Mouse (Mus musculus) MEL (cell line): ENCODE results near the gene Rtp2. TPM values are rescaled to one million over a fixed set of nuclear protein-coding genes. Genes with fewer than 3 reads are reported as not detected.

Source experiments
- DNase-seq: peaks from one replicate; pipeline ENCODE4 v3.0.0; 2011; ENCODE audit warnings: low read depth, low spot score
- H3K27ac ChIP-seq: 2 replicates; pipeline ENCODE4 v1.5.1; 2012; ENCODE audit warnings: low read depth, mild to moderate bottlenecking, control low read depth, low read length, moderate library complexity; ENCODE audit not compliant: control insufficient read depth
- H3K27me3 ChIP-seq, 2 experiments: fragments of 150-350 bp in 1 of 2; sonication (generic) in 1 of 2; 2 replicates each; pipeline ENCODE4 v1.6.1; 2012; ENCODE audit warnings: low read length in 2 of 2, mild to moderate bottlenecking in 2 of 2, improper control_type of control experiment in 1 of 2, moderate library complexity in 1 of 2; ENCODE audit not compliant: insufficient read depth in 2 of 2, control insufficient read depth in 1 of 2
- H3K36me3 ChIP-seq, 2 experiments: 2 replicates each; pipeline ENCODE4 v1.6.1; 2012 to 2014; ENCODE audit warnings: low read length in 2 of 2, improper control_type of control experiment in 1 of 2, inconsistent platforms in 1 of 2, mild to moderate bottlenecking in 1 of 2; ENCODE audit not compliant: insufficient read depth in 2 of 2, control insufficient read depth in 1 of 2
- H3K4me1 ChIP-seq, 2 experiments: fragments of 150-350 bp in 1 of 2; sonication (generic) in 1 of 2; 2 replicates each; pipeline ENCODE4 v1.6.1; 2012; ENCODE audit warnings: low read length in 2 of 2, improper control_type of control experiment in 1 of 2, mild to moderate bottlenecking in 1 of 2; ENCODE audit not compliant: insufficient read depth in 2 of 2, control insufficient read depth in 1 of 2
- H3K4me3 ChIP-seq, 2 experiments: fragments of 150-350 bp in 1 of 2; sonication (generic) in 1 of 2; 2 replicates each; pipeline ENCODE4 v1.5.1; 2012; ENCODE audit warnings: low read depth in 2 of 2, low read length in 2 of 2, mild to moderate bottlenecking in 2 of 2, moderate library complexity in 2 of 2, control low read depth in 1 of 2, improper control_type of control experiment in 1 of 2; ENCODE audit not compliant: control insufficient read depth in 1 of 2, insufficient read depth in 1 of 2
- H3K79me2 ChIP-seq: 2 replicates; pipeline ENCODE4 v1.6.1; 2012; ENCODE audit warnings: mild to moderate bottlenecking, low read length, moderate library complexity; ENCODE audit not compliant: control insufficient read depth, poor library complexity, insufficient read depth
- H3K9ac ChIP-seq: 2 replicates; pipeline ENCODE4 v1.6.1; 2012; ENCODE audit warnings: low read depth, mild to moderate bottlenecking, control low read depth, low read length, moderate library complexity; ENCODE audit not compliant: control insufficient read depth, poor library complexity, severe bottlenecking
- H3K9me3 ChIP-seq: fragments of 150-350 bp; sonication (generic); replicated peaks from 2 replicates; pipeline ENCODE4 v1.6.1; 2012; ENCODE audit warnings: mild to moderate bottlenecking, low read length, improper control_type of control experiment, moderate library complexity; ENCODE audit not compliant: insufficient read depth
- CHD1 ChIP-seq: IDR thresholded peaks from 2 replicates; pipeline ENCODE4 v1.6.1; 2012; ENCODE audit warnings: low read depth, mild to moderate bottlenecking, inconsistent platforms, low read length, improper control_type of control experiment
- CHD2 ChIP-seq: IDR thresholded peaks from 2 replicates; pipeline ENCODE4 v1.6.1; 2011; ENCODE audit warnings: low read length, improper control_type of control experiment
- CTCF ChIP-seq, 3 experiments: IDR thresholded peaks in 2 of 3; conservative IDR thresholded peaks in 1 of 3; 2 replicates each; pipeline ENCODE4 v1.5.1; 2011 to 2012; ENCODE audit warnings: low read length in 3 of 3, low read depth in 2 of 3, mild to moderate bottlenecking in 2 of 3, improper control_type of control experiment in 1 of 3, inconsistent platforms in 1 of 3, mixed read lengths in 1 of 3, moderate library complexity in 1 of 3; ENCODE audit not compliant: control insufficient read depth in 1 of 3, insufficient read depth in 1 of 3, poor library complexity in 1 of 3, severe bottlenecking in 1 of 3
- E2F4 ChIP-seq: IDR thresholded peaks from 2 replicates; pipeline ENCODE4 v1.6.1; 2011; ENCODE audit warnings: low read depth, low read length, improper control_type of control experiment, borderline replicate concordance
- EP300 ChIP-seq, 2 experiments: IDR thresholded peaks; 2 replicates each; pipeline ENCODE4 v1.6.1; 2011; ENCODE audit warnings: improper control_type of control experiment in 2 of 2, low read length in 2 of 2, low read depth in 1 of 2, mild to moderate bottlenecking in 1 of 2
- ETS1 ChIP-seq: IDR thresholded peaks from 2 replicates; pipeline ENCODE4 v1.6.1; 2012; ENCODE audit warnings: low read depth, mild to moderate bottlenecking, inconsistent platforms, low read length, improper control_type of control experiment, moderate library complexity
- GABPA ChIP-seq: IDR thresholded peaks from 2 replicates; pipeline ENCODE4 v1.6.1; 2012; ENCODE audit warnings: low read depth, mild to moderate bottlenecking, inconsistent platforms, low read length, improper control_type of control experiment, moderate library complexity
- KAT2A ChIP-seq: conservative IDR thresholded peaks from 2 replicates; pipeline ENCODE4 v1.6.1; 2012; ENCODE audit warnings: low read depth, low read length, improper control_type of control experiment, inconsistent platforms
- MAFK ChIP-seq: IDR thresholded peaks from 2 replicates; pipeline ENCODE4 v1.6.1; 2011; ENCODE audit warnings: low read depth, mild to moderate bottlenecking, low read length, improper control_type of control experiment, borderline replicate concordance
- MEF2A ChIP-seq: IDR thresholded peaks from 2 replicates; pipeline ENCODE4 v1.6.1; 2014; ENCODE audit warnings: low read depth, mild to moderate bottlenecking, inconsistent platforms, low read length, improper control_type of control experiment; ENCODE audit not compliant: poor library complexity, insufficient replicate concordance, severe bottlenecking; ENCODE audit errors: extremely low read depth
- MXI1 ChIP-seq: IDR thresholded peaks from 2 replicates; pipeline ENCODE4 v1.6.1; 2011; ENCODE audit warnings: mild to moderate bottlenecking, low read depth, low read length, improper control_type of control experiment
- MYB ChIP-seq: IDR thresholded peaks from 2 replicates; pipeline ENCODE4 v1.6.1; 2011; ENCODE audit warnings: mild to moderate bottlenecking, low read depth, low read length, improper control_type of control experiment
- MYC ChIP-seq: IDR thresholded peaks from 2 replicates; pipeline ENCODE4 v1.6.1; 2011; ENCODE audit warnings: low read depth, mild to moderate bottlenecking, low read length, improper control_type of control experiment, moderate library complexity
- NELFE ChIP-seq: IDR thresholded peaks from 2 replicates; pipeline ENCODE4 v1.6.1; 2011; ENCODE audit warnings: low read depth, low read length, improper control_type of control experiment
- NRF1 ChIP-seq: IDR thresholded peaks from 2 replicates; pipeline ENCODE4 v1.6.1; 2014; ENCODE audit warnings: low read depth, mild to moderate bottlenecking, inconsistent platforms, low read length, improper control_type of control experiment, moderate library complexity; ENCODE audit not compliant: poor library complexity, insufficient read depth, severe bottlenecking
- POLR2A ChIP-seq, 2 experiments: IDR thresholded peaks; 2 replicates each; pipeline ENCODE4 v1.6.1; 2011 to 2012; ENCODE audit warnings: low read length in 2 of 2, mild to moderate bottlenecking in 2 of 2, control low read depth in 1 of 2, improper control_type of control experiment in 1 of 2, low read depth in 1 of 2, moderate library complexity in 1 of 2; ENCODE audit not compliant: control insufficient read depth in 1 of 2, insufficient read depth in 1 of 2, poor library complexity in 1 of 2
- RAD21 ChIP-seq: IDR thresholded peaks from 2 replicates; pipeline ENCODE4 v1.6.1; 2011; ENCODE audit warnings: mild to moderate bottlenecking, low read depth, low read length, improper control_type of control experiment
- SIN3A ChIP-seq: IDR thresholded peaks from 2 replicates; pipeline ENCODE4 v1.6.1; 2012; ENCODE audit warnings: low read length, improper control_type of control experiment, inconsistent platforms
- SMC3 ChIP-seq: IDR thresholded peaks from 2 replicates; pipeline ENCODE4 v1.6.1; 2011; ENCODE audit warnings: low read depth, low read length, improper control_type of control experiment
- TAL1 ChIP-seq: IDR thresholded peaks from 2 replicates; pipeline ENCODE4 v1.6.1; 2012; ENCODE audit warnings: mild to moderate bottlenecking, inconsistent platforms, low read length, moderate library complexity, mixed read lengths
- USF2 ChIP-seq, 2 experiments: IDR thresholded peaks; 2 replicates each; pipeline ENCODE4 v1.6.1; 2011 to 2012; ENCODE audit warnings: improper control_type of control experiment in 2 of 2, low read length in 2 of 2, borderline replicate concordance in 1 of 2, inconsistent platforms in 1 of 2, low read depth in 1 of 2, mild to moderate bottlenecking in 1 of 2; ENCODE audit not compliant: insufficient read depth in 1 of 2
- ZC3H11A ChIP-seq: IDR thresholded peaks from 2 replicates; pipeline ENCODE4 v1.6.1; 2012; ENCODE audit warnings: low read depth, mild to moderate bottlenecking, inconsistent platforms, low read length, improper control_type of control experiment
- ZMIZ1 ChIP-seq: IDR thresholded peaks from 2 replicates; pipeline ENCODE4 v1.6.1; 2012; ENCODE audit warnings: low read depth, mild to moderate bottlenecking, inconsistent platforms, low read length, improper control_type of control experiment, moderate library complexity
- ZNF384 ChIP-seq: IDR thresholded peaks from 2 replicates; pipeline ENCODE4 v1.6.1; 2012; ENCODE audit warnings: low read depth, mild to moderate bottlenecking, inconsistent platforms, low read length, improper control_type of control experiment
- polyA plus RNA-seq, 2 experiments: library from polyadenylated mRNA; stranded (reverse) in 1 of 2; unstranded in 1 of 2; fragments of >175 nt in 1 of 2; fragments of >200 nt in 1 of 2; gene quantifications; 2 replicates each; pipeline versions ENCODE4 v1.2.1 to v1.2.4; 2012; ENCODE audit warnings: low replicate concordance in 2 of 2, low read depth in 1 of 2; ENCODE audit not compliant: insufficient read length in 2 of 2, insufficient read depth in 1 of 2, missing spikeins in 1 of 2
- total RNA-seq: library from RNA; depleted of rRNA; stranded (reverse); fragments of 300-350 nt; gene quantifications from 2 replicates; pipeline ENCODE4 v1.2.3, GENCODE M21; 2012

Gene Rtp2
- total and polyA plus RNA-seq, 3 experiments: not detected

GRCm38 (mm10) chr16:23972126-23972740 lies 40.0 kb upstream of the Rtp2 start:
- Histone ChIP-seq H3K27ac (no peak overlapping the region), H3K36me3 (no peaks in the 10 kb centered on the region), H3K79me2 (no peaks in the 10 kb centered on the region), H3K4me3 (no peak overlapping the region), H3K4me1 (no peaks in the 10 kb centered on the region), H3K27me3 (no peaks in the 10 kb centered on the region), H3K9ac (no peak overlapping the region), H3K9me3 (no peaks in the 10 kb centered on the region)
- TF ChIP-seq ETS1 (no peak), ZC3H11A (no peak), CTCF (IDR thresholded peaks at IDR 0.05 in 2 of 3, conservative IDR thresholded peaks at IDR 0.05 in 1 of 3; ENCODE audit: control insufficient read depth in 1 of 3, insufficient read depth in 1 of 3, low read depth in 2 of 3, low read length in 3 of 3, poor library complexity in 1 of 3, severe bottlenecking in 1 of 3) (no peak), EP300 (IDR thresholded peaks at IDR 0.05; ENCODE audit: low read depth in 1 of 2, low read length in 2 of 2) (no peak), CHD1 (no peak), USF2 (IDR thresholded peaks at IDR 0.05; ENCODE audit: borderline replicate concordance in 1 of 2, insufficient read depth in 1 of 2, low read depth in 1 of 2, low read length in 2 of 2) (no peak), NRF1 (no peak), ZNF384 (no peak), E2F4 (no peak)
- no peak for DNase-seq

GRCm38 (mm10) chr16:23969919-23970318 lies 37.7 kb upstream of the Rtp2 start:
- Histone ChIP-seq H3K4me1 (no peaks in the 10 kb centered on the region), H3K27ac (no peak overlapping the region), H3K9me3 (no peaks in the 10 kb centered on the region), H3K79me2 (no peaks in the 10 kb centered on the region), H3K4me3 (no peak overlapping the region), H3K36me3 (no peaks in the 10 kb centered on the region), H3K27me3 (no peaks in the 10 kb centered on the region), H3K9ac (no peak overlapping the region)
- TF ChIP-seq TAL1 (no peak), CHD1 (no peak), MYB (no peak), MAFK (no peak), GABPA (no peak), EP300 (IDR thresholded peaks at IDR 0.05; ENCODE audit: low read depth in 1 of 2, low read length in 2 of 2) (no peak), ZMIZ1 (no peak), POLR2A (IDR thresholded peaks at IDR 0.05; ENCODE audit: control insufficient read depth in 1 of 2, insufficient read depth in 1 of 2, low read depth in 1 of 2, low read length in 2 of 2, poor library complexity in 1 of 2) (no peak), SIN3A (no peak), NELFE (no peak), MEF2A (no peak), SMC3 (no peak), MXI1 (no peak), CHD2 (no peak), RAD21 (no peak), MYC (no peak), KAT2A (no peak), E2F4 (no peak)
- no peak for DNase-seq
